Mouse (Mus musculus) cerebral cortex, adult 2 months (tissue): ENCODE results near the gene Acot5.

Source experiments
- WGBS: fragments of 180-500 bp; shearing (Covaris S2); methylation state at CpG from one replicate; pipeline ENCODE4 v1.1.7; 2018; 5-methylcytosine and 5-hydroxymethylcytosine counted together

Acot5 gene

DNA sequence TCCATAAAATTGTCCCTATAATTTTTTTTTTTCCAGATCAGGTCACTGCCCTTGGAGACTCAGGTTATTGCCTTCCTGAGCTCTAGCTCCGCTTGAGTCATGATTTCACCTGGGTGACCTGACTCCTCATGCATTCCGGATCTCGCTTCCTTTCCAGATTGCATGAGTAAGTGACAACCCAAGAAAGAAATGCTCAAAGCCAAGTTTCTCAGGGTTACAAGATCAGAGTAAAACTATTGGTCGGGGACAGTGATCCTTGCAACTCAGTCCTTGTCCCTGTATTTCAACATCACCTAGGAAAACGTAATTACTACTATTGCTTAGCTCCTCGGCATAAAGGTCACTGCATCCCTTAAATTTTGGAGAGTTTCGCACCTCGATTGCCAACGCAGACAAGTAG lies at the start of gene Acot5:
TSS of gene Acot5 (plus strand) at position 340 of the 400 bp plus-strand sequence.
- WGBS = 59% methylated on average over 9 of the region's 9 CpGs

DNA sequence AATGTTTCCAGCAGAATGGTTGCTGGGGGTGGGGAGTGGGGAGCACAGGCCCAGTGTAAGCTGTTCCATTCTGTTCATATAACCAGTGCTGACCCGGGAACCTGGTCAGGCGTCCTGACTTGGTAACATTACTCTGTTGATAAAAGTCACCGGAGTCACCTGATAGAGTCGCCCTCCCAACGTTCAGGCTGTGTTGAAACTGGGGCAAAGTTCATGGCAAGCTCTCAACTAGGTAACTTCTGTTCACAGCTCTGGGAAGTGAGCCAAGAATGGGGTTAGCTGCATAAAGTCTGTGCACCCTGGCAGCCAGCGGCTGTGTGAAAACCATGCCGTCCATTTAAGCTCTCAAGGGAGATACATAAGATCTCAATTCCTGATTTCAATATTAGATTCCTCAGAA lies 48.6 kb upstream of the Acot5 start:
- 41% methylated on average over 7 of the region's 7 CpGs for WGBS

DNA sequence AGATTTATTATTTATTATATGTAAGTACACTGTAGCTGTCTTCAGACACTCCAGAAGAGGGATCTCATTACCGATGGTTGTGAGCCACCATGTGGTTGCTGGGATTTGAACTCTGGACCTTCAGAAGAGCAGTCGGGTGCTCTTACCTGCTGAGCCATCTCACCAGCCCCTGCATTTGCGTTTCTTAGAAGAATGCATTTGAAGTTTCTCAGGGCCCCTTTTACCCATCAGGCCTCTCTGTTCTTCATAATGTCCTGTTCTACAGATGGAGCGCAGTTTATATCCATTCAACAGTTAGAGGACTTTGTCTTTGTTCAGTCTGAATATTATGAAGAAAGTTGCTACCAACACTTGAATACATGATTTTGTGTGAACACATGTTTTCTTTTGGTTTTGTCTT lies 46.9 kb upstream of the Acot5 start:
- 94% methylated on average over 4 of the region's 4 CpGs for WGBS

DNA sequence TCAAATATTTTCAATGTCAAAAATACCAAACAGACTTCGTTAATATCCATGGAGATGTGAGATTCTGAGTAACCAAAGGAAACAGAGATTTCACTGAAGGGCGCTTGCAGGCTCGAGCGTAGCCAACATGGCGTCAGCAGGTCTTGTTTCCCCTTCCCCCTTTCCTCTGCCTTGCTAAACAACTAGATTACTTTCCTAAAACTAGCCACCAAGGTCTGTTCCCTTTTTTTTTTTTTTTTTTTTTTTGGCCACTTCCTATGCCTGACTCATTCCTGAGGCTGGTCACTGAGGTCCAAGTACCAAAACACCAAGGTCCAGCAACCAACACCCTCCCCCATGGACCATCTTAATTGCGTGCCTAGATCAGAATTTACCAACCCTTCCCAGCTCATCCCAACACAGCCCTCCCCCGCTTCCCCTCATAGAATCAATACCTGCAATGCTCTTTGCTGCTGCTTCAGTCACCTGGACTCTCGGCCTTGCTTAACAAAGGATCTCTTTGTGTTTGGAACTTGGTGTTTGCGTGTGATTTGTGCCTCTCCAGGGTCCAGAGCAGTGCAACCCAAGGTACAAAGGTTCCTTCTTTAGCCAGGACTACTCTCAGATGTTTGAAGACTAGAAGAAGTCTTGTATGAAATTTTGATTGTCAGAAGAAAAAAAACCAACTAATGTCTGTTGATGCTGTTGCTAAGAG lies 45.9 kb upstream of the Acot5 start:
- WGBS = 87% methylated on average over 9 of the region's 9 CpGs

DNA sequence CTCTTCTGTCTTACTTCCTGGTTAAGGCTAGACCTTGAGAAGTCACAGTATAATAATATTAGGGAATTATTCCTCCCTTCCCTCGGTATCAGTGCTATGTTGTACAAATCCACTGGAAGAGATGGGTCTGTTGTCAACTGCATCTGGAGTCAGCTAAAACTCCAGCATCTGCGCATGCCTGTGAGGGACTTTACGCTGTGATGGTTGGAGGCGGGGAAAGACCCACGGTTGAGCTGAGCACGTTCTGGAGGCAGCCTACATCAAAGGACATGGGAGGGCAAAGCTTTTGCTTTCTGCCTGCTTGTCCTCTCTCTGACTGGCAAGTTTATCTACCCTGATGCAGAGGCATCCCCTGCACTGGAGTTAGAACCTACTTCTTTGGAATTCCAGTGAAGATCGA lies 43.2 kb upstream of the Acot5 start:
- WGBS = 93% methylated on average over 7 of the region's 7 CpGs

DNA sequence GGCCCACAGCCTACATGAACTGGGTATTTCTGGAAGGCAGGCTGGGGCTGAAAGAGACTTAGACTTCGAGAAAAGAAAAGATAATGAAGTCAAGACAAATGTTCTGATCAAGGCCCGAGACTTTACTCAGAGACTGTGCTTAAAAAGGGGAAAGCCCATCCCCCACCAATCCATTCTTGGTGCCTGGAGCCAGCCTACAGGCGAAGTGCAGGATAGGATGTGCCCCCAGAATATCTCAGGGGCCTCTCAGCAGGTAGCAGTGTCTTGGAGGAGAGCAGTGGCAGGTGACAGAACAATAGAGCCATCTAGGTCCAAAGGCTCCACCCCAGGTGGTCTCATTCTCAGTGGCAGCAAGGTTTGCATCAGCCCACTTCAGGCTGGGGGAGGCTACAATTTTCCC lies 40.8 kb upstream of the Acot5 start:
- WGBS = 53% methylated on average over 3 of the region's 3 CpGs

DNA sequence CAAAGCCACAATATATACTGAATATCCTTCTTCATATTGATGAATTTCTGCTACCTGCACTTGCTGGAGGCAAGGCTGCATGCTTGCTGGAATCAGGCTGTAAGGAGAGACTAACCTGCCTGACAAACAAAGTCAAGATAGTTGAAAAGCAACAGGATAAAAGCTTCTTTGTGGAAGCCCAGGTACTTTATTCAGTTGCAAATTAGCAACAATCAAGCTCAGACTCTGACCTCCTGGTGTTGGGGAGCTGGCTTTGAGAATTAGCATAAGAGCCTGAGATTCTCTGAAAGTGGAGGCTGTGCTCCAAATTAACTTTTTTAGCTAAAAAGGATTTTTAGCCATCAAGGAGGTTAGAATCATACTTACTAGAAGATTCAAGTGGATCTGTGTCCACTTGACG lies 40.1 kb upstream of the Acot5 start:
- 98% methylated on average over 1 of the region's 1 CpGs for WGBS

DNA sequence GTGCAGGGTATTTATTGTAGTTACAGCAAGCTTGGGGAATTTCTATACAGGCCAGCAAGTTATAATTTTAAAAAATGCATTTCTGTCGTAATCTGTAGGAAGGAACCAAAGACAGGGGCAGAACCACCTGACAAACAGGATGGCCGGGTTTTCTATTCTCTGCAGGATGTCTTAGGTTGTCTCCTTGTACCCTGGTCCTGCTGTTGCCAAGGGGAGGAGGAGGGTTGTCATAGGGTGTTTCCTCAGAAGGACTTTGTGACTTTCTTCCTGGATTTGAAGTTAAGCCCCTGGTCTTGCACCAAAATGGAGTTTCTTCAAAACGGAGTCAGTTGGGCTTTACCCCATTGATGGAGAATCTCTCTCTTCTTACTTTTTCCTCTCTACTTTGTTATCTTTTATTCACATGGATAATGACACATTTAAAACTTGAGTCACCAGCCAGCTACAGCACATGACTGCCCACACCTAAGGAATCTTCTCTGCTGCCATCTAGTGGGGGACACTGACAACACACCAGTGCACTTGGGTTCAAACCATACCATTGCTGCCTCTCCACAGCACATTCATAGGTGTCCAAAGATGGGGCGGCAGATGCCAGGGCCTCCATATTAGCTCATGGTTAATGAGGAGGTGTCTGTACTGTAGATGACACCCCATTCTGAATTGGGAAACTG lies 38.3 kb upstream of the Acot5 start:
- WGBS = 50% methylated on average over 4 of the region's 4 CpGs

DNA sequence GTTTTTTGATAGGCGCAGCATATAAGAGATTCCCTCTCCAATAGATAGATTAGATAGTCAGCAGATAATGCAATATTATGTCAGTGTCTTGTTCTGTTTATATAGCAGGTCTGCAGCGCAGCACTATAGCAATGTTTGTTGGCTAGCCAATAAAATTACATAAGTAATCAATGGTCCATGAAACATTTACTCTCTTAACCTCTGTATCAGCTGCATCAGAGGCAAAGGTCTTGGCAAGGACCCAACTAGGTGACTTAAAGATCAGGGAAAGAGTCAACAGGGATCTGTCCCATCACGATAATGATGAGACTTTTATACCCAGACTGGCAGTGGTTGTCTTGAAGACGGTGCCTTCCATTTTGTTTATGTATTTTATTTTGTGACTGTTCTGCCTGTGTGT lies 36.3 kb upstream of the Acot5 start:
- 97% methylated on average over 4 of the region's 4 CpGs for WGBS

DNA sequence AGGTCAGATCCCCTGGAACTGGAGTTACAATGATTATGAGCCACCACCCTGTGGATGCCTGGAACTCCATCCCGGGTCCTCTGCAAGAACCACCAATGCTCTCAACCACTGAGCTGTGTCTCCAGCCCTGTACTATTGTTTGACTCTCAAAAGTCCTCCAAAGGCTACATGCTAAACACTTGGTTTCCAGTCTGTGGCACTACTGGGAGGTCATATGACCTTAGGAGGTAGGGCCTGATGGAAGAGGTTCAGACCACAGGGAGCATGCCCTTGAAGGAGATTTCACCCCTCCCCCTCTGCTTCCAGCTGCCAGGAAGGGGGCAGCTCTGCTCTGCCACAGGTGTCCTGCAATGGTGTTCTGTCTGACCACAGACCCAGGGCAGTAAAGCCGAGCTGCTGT lies 35.8 kb upstream of the Acot5 start:
- 91% methylated on average over 2 of the region's 2 CpGs for WGBS

DNA sequence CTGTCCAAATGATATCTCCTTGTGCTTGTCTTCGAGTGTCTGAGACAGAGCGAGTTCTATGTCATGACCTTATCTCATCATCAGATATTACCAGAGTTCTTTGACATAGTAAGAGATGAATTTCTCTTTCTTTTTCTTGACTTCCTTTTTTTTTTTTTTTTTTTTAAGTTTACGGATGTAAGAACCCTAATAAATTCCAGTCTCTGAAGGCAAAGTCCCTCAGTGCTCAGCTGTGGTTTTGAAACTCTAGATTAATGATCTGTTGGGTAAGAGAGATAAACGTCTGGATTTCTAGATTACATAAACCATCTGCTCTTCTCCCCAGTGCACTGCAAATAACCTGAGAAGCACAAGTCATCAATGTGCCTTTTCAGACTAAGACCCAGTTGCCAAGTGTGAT lies 35.0 kb upstream of the Acot5 start:
- 78% methylated on average over 4 of the region's 4 CpGs for WGBS

DNA sequence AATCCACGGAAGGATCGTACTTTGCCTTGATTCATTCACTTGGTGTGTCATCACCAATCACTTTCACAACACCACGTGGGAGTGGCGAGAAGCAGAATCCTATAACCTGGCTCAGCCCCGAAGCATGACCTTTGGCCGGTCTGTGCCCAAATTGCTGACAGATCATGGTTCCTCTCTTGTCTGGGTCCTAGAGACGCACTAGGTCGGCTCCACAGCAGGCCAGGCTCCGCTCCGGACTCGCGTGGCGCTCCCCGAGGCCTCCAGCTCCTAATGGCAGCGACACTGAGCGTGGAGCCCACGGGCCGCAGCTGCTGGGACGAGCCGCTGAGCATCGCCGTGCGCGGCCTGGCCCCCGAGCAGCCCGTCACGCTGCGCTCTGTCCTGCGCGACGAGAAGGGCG lies 30.9 kb upstream of the Acot5 start, which contains the start of gene Acot4:
TSS of gene Acot4 (plus strand) at position 139 of the 400 bp plus-strand sequence.
- WGBS = 6% methylated on average over 32 of the region's 32 CpGs

DNA sequence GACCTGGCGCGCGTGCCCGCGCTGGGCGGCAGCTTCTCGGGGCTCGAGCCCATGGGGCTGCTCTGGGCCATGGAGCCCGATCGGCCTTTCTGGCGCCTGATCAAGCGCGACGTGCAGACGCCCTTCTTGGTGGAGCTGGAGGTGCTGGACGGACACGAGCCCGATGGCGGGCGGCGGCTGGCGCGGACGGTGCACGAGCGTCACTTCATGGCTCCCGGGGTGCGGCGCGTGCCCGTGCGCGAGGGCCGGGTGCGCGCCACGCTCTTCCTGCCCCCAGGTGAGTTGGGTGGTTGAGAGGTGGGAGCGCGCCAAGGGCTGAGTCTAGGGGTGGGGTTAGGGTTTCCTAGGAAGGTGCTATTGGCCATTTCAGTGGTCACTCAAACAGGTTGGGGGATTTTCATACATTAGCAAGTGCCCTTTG lies 30.4 kb upstream of the Acot5 start, which contains the start of gene Gm49366:
TSS of gene Gm49366 (plus strand) at position 245 of the 421 bp plus-strand sequence.
- 6% methylated on average over 39 of the region's 39 CpGs for WGBS

DNA sequence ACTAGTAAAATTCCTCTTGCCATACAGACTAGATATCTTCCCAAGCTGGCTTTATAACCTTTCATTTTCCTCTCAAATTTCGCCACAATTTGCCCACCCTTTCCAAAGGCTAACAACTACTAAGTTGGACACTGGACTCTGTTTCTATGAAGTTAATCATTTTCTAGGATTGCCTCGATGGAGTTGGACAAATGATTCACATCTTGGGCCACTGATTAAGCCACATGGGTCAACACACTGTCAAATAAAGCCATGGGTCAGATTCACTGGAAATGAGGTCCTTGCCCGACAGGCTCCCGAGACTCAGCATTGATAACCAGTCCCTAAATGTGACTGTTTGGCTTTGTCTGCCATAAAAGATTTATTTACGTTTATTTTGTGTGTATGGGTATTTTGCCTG lies 26.9 kb upstream of the Acot5 start:
- 94% methylated on average over 5 of the region's 5 CpGs for WGBS

DNA sequence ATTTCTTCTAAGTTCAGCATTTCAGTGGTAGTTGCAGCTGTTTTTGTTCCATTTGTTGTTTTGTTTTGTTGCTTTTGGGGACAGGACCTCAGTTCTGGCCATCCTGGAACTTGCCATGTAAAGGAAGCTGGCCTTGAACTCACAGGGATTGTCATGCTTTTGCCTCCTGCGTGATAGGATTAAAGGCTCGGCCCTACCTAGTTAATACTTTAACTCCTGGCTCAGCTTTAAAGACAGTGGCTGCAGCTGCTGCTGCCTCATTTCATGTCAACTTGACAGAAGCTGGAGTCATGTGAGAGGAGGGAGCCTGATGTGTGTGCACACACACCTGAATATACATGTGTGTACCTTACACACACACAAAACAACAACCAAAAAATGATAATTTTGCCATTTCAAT lies 25.1 kb upstream of the Acot5 start:
- 76% methylated on average over 2 of the region's 2 CpGs for WGBS

DNA sequence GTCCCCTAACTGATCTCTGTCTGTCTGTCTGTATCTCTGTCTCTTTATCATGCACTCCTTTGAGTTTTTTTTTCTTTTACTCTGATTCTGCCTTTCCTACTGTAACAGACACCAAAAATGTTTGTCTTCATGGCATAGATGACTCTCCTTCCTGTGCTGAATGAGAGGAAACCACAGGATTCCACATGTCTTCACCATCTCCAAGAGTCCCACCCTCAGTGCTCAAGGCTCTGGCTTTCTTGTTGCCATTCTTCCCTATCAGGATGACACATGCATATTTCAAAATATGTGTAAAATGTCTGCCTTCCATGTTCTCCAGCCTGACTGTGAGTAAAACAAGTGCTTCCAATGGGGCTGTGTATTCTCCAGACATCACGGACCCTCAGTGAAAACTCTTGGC lies 22.2 kb upstream of the Acot5 start:
- 95% methylated on average over 1 of the region's 1 CpGs for WGBS

DNA sequence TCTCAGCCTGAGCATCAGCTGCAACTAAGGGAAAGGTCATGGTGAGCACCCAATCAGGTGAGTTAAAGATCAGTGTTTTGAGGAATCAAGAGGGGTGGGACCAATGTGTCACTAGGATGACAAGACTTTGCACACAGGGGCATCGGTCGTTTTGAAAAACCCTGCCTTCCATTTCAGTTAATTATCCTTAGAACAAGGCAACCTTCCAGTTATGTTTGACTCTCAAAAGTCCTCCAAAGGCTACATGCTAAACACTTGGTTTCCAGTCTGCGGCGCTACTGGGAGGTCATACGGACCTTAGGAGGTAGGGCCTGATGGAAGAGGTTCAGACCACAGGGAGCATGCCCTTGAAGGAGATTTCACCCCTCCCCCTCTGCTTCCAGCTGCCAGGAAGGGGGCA lies 18.4 kb upstream of the Acot5 start:
- 90% methylated on average over 5 of the region's 5 CpGs for WGBS

DNA sequence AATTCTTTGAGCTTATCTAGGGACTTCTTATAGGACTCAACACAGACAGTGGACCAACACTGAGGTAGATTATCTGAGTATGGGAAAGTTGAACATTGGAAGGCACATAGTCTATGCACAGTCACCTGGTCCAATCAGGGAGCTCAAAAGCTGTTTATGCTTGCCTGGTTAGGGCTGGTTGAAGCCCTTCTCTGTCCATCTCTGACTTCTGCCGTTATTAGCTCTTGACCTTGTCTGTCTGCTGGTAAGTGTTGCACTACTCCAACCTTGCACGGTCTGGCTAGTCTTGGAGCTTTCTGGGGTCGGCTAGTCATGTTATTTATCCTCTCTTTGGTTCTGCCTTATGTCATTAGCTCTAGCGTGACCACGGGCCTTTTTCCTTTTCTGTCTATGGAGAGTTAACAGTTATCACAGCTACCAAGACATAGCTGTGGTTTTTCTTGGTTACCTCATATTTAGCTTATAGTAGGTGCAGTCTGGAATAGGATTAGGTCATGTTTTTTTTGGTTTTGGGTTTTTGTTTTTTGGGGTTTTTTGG lies 17.1 kb upstream of the Acot5 start, which contains the start of gene Acot3:
TSS of gene Acot3 (plus strand) at position 208 of the 538 bp plus-strand sequence.
- 94% methylated on average over 5 of the region's 5 CpGs for WGBS

DNA sequence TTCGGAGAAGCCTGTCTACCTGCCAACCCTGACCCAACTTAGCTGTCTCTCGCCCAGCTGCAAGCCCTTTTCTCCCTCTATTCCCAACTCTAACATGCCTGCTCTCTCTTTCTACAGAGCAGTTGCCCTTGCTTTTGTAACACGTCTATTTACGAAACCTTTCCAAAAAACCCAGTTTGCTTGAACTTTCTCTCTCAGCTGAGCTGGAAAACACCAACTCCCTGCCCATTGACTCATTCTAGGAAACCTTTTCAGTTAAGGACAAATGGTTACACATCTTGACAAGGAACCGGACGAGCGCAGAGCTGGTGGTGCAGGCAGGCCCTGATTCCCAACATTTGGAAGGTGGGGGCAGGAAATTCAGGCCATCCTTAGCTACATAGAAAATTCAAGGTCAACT lies 16.5 kb upstream of the Acot5 start:
- 85% methylated on average over 7 of the region's 7 CpGs for WGBS

DNA sequence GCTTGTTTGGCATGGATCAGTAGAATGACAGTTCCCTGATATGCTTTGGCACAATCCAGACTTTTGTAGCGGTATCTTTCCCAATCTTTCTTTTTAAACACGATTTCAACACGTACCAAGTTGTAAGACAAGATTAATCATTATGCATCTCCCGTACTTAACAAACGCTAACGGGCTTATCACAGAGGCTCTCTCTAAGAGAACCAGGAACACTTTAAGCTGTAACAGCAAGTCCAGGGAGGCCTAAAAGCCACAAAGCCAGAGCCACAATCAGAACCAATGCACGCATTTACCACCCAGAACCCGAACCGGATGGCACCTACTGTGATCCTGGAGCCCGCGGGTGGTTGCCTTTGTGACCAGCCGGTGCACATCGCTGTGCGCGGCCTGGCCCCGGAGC lies 16.0 kb upstream of the Acot5 start:
- WGBS = 10% methylated on average over 16 of the region's 16 CpGs

DNA sequence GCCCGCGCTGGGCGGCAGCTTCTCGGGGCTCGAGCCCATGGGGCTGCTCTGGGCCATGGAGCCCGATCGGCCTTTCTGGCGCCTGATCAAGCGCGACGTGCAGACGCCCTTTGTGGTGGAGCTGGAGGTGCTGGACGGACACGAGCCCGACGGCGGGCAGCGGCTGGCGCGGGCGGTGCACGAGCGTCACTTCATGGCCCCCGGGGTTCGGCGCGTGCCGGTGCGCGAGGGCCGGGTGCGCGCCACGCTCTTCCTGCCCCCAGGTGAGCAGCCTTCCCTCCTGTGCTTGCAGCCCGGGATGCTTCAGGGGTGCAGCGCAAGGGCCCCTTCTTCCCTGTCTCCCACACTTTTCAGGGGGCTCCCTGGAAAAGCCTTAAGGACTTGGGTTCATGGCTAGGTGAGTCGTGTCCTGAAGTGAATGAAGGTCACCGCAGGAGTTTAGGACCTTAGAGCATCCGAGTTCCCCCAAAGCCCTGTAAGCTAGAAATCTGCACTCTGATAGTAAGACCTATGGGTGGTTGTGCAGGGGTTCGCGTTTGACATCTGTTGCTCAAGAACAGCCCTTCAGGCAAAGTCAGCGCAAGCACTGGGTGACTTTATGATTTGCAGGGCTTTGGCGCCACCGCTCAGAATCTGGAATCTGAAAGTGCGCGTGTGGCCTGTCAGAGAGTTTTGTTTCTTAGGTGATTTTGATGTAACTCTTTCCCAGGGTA lies 15.3 kb upstream of the Acot5 start:
- 4% methylated on average over 41 of the region's 46 CpGs for WGBS

DNA sequence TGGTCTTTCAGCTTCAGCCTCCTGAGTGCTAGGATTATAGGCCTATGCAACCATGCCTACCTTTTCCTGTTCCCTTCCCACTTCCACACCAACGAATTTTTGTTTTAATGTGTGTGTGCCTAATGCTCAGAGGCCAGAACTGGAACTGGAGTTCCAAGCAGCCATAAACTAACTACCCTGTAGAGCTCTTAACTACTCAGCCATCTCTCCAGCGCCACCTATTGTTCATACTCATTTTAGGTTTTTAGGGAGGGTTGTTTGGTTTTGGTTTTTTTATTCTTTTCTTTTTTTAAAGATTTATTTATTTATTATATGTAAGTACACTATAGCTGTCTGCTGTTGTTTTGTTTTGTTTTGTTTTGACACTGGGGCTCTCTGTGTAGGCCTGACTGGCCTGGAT lies 8.2 kb upstream of the Acot5 start:
- WGBS = 42% methylated on average over 2 of the region's 2 CpGs
